Mouse (Mus musculus) bone marrow, adult 2 months (tissue): Measurements from ENCODE around the gene H2-Eb2.

Source experiments
- CTCF ChIP-seq: fragments of 200-500 bp; IDR thresholded peaks from 2 replicates; pipeline ENCODE4 v1.5.1; 2011; ENCODE audit warnings: low read length, control low read depth; ENCODE audit not compliant: control insufficient read depth, insufficient read depth
- POLR2A ChIP-seq: fragments of 200-500 bp; IDR thresholded peaks from 2 replicates; pipeline ENCODE4 v1.6.1; 2011; ENCODE audit warnings: low read depth, mild to moderate bottlenecking, control low read depth, low read length, borderline replicate concordance; ENCODE audit not compliant: control insufficient read depth

- TF ChIP-seq CTCF: no peak
- no peak for TF ChIP-seq POLR2A
Measured at GRCm38 (mm10) chr17:34384699-34385098, 59.2 kb downstream of the H2-Eb2 start.
